Mouse (Mus musculus) hindbrain, embryonic 14.5 days (tissue): ENCODE results near the gene Smc3. TPM values are rescaled to one million over a fixed set of nuclear protein-coding genes. Genes with fewer than 3 reads are reported as not detected.

Source experiments
- polyA plus RNA-seq: library from polyadenylated mRNA; unstranded; fragments of >200 nt; fragmentation: Nextera tagmentation; extraction: Ambion mirVana; gene quantifications from 2 replicates; pipeline ENCODE4 v1.2.1, GENCODE M21; 2014

Smc3 gene
- polyA plus RNA-seq, 1 experiment from 2014 or later = 53.1 TPM

Other genes starting within 250 kb of the Smc3 start
- gene Gm10197, start 228.6 kb upstream of the Smc3 start, polyA plus RNA-seq = 3.9 TPM in 1 of 2 replicates, not detected in the other
- 35.3 and 35.6 TPM in 2 replicates for gene Smndc1, start 209.8 kb upstream of the Smc3 start, polyA plus RNA-seq
- 3.0 and 4.6 TPM in 2 replicates for gene Dusp5, start 71.3 kb upstream of the Smc3 start, polyA plus RNA-seq
- 190 and 201 TPM in 2 replicates for gene Nutf2-ps1, start 11.3 kb upstream of the Smc3 start, polyA plus RNA-seq
- gene Rbm20, start 76.9 kb downstream of the Smc3 start, polyA plus RNA-seq = 0.87 and 0.94 TPM in 2 replicates